28 mouse cellular contexts compared by ENCODE assay signal in genomic region chr15:97858431-97858830, GRCm38 (mm10).
"Had no signal": no experiment of that assay in that cellular context is flagged by ENCODE, and none has a peak within 500 bp of the region (broad histone marks: within the 10 kb centered on the region; RNA-seq: fewer than 3 reads in every experiment).

No protein-coding gene starts in this region.

- ATAC-seq: hindbrain, postnatal 0 days; intestine, embryonic 16.5 days had no signal

- H3K27me3 ChIP-seq: hindbrain, embryonic 13.5 days; hindbrain, embryonic 15.5 days; kidney, embryonic 15.5 days; limb, embryonic 12.5 days; liver, embryonic 13.5 days had no signal

- H3K9me3 ChIP-seq: heart, embryonic 13.5 days; heart, embryonic 15.5 days; hindbrain, embryonic 13.5 days; hindbrain, embryonic 15.5 days; kidney, embryonic 15.5 days; limb, embryonic 10.5 days; limb, embryonic 12.5 days; liver, embryonic 13.5 days had no signal

- H3K4me3 ChIP-seq: heart, adult 2 months; heart, embryonic 13.5 days; heart, embryonic 15.5 days; hindbrain, embryonic 13.5 days; hindbrain, embryonic 15.5 days; kidney, embryonic 15.5 days; layer of hippocampus, adult 2 months; left cerebral cortex, adult 2 months; limb, embryonic 10.5 days; limb, embryonic 12.5 days; liver, embryonic 13.5 days had no signal

- H3K4me1 ChIP-seq: hindbrain, embryonic 13.5 days; hindbrain, embryonic 15.5 days; limb, embryonic 12.5 days had no signal

- H3K27ac ChIP-seq: heart, adult 2 months; heart, embryonic 13.5 days; heart, embryonic 15.5 days; hindbrain, embryonic 13.5 days; hindbrain, embryonic 15.5 days; hindbrain, postnatal 0 days; kidney, embryonic 15.5 days; layer of hippocampus, adult 2 months; left cerebral cortex, adult 2 months; limb, embryonic 10.5 days; limb, embryonic 12.5 days; liver, embryonic 13.5 days had no signal

- H3K4me2 ChIP-seq: heart, embryonic 11.5 days; heart, embryonic 13.5 days; heart, embryonic 15.5 days; hindbrain, embryonic 13.5 days; hindbrain, embryonic 15.5 days; kidney, embryonic 15.5 days; limb, embryonic 12.5 days; liver, embryonic 11.5 days; liver, embryonic 13.5 days had no signal

- H3K36me3 ChIP-seq: heart, embryonic 13.5 days; heart, embryonic 15.5 days; hindbrain, embryonic 13.5 days; hindbrain, embryonic 15.5 days; kidney, embryonic 15.5 days; limb, embryonic 10.5 days; limb, embryonic 12.5 days; liver, embryonic 13.5 days had no signal

- DNase-seq: gastrocnemius, postnatal 14 days; gastrocnemius, postnatal 36 days; heart, adult 11 months; heart, adult 2 months; heart, postnatal 14 days; heart, postnatal 36 days; kidney, adult 11 months; kidney, adult 2 months; kidney, adult 9 months; kidney, postnatal 10 days; kidney, postnatal 25 days; kidney, postnatal 4 days; layer of hippocampus, postnatal 36 days; liver; liver, embryonic 13.5 days had no signal

- H3K9ac ChIP-seq: heart, embryonic 13.5 days; heart, embryonic 15.5 days; hindbrain, embryonic 13.5 days; hindbrain, embryonic 15.5 days; kidney, embryonic 15.5 days; limb, embryonic 12.5 days; liver, embryonic 13.5 days had no signal
